Mouse (Mus musculus) stomach, embryonic 15.5 days (tissue): Measurements from ENCODE around the gene Chuk. TPM values are rescaled to one million over a fixed set of nuclear protein-coding genes. Genes with fewer than 3 reads are reported as not detected.

Experiments
- ATAC-seq: fragments of 200-750 bp; cut with Nextera tagmentation; 2 replicates; pipeline ENCODE4 v1.8.0; 2017; ENCODE audit warnings: low read depth, moderate number of reproducible peaks, moderate TSS enrichment; ENCODE audit not compliant: insufficient read depth, low FRiP score
- H3K27ac ChIP-seq: fragments of 300-500 bp; sonication (generic); 2 replicates; pipeline ENCODE4 v1.5.1; 2015; ENCODE audit warnings: mild to moderate bottlenecking, inconsistent platforms
- H3K27me3 ChIP-seq: fragments of 300-500 bp; sonication (generic); replicated peaks from 2 replicates; pipeline ENCODE4 v1.6.1; 2015; ENCODE audit warnings: inconsistent platforms
- H3K36me3 ChIP-seq: fragments of 300-500 bp; sonication (generic); 2 replicates; pipeline ENCODE4 v1.6.1; 2015; ENCODE audit warnings: inconsistent platforms
- H3K4me1 ChIP-seq: fragments of 300-500 bp; sonication (generic); 2 replicates; pipeline ENCODE4 v1.6.1; 2015; ENCODE audit warnings: inconsistent platforms
- H3K4me2 ChIP-seq: fragments of 300-500 bp; sonication (generic); 2 replicates; pipeline ENCODE4 v1.6.1; 2015; ENCODE audit warnings: mild to moderate bottlenecking, inconsistent platforms
- H3K4me3 ChIP-seq: fragments of 300-500 bp; sonication (generic); replicated peaks from 2 replicates; pipeline ENCODE4 v1.5.1; 2015; ENCODE audit warnings: inconsistent platforms
- H3K9ac ChIP-seq: fragments of 300-500 bp; sonication (generic); 2 replicates; pipeline ENCODE4 v1.6.1; 2015; ENCODE audit warnings: inconsistent platforms
- H3K9me3 ChIP-seq: fragments of 300-500 bp; sonication (generic); 2 replicates; pipeline ENCODE4 v1.6.1; 2016; ENCODE audit warnings: inconsistent platforms
- WGBS: fragments of 180-500 bp; shearing (Covaris S2); methylation state at CpG from one replicate; pipeline ENCODE4 v1.1.7; 2015; 5-methylcytosine and 5-hydroxymethylcytosine counted together
- polyA plus RNA-seq: library from polyadenylated mRNA; unstranded; fragments of >200 nt; fragmentation: Nextera tagmentation; extraction: Ambion mirVana; gene quantifications from 2 replicates; pipeline ENCODE4 v1.2.1, GENCODE M21; 2015

Gene Chuk
- polyA plus RNA-seq = 37.1 and 39.9 TPM in 2 replicates

DNA sequence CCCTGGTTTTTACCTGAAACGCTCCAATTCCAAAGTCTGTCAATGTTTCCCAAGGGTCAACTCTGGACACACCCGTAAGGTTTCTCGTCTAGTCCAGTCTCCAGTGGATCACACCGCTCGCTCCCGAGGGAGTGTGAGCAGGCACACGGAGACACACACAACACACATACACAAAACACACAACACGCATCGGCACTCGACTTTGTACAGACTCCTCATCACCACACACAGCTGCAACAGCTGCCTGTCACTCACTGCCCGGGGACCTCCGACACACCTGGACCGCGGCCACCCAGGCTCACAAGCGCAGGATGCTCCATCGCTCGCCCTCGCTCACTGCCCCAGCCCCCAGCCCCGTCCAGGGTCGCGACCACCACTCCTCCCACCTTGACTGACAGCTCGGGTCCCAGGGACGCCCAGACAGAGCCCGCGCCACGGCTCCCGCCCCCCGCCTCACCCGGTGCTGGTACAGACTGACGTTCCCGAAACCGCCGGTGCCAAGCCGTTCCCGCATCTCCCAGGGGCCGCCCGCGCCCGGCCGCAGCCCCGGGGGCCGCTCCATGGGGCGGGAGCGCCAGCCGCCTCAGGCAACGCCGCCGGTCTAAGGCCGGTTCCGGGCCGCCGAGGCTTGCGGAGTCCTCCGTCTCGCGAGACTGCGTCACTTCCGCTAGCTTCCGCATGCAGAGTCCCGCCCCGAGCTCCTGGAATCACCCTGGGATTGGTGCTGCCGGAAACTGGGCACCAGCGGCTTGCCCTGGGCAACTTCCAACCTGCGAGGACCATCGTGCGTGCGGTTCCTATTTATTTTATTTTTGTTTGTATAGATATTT is at the start of gene Chuk:
Gene Chuk, minus strand, starts transcription at position 650 of the 830 bp plus-strand sequence.
- peak within 1 kb of the TSS; percentile 70 for H3K4me2 ChIP-seq
- H3K36me3 ChIP-seq = peaks cover 5% of the 10 kb centered on the region
- H3K9me3 ChIP-seq = no peaks in the 10 kb centered on the region
- H3K27me3 ChIP-seq = no peaks in the 10 kb centered on the region
- under 1% methylated on average over 67 of the region's 67 CpGs for WGBS
- ATAC-seq = peak; percentile 99
- H3K9ac ChIP-seq = peak within 1 kb of the TSS; percentile 93
- H3K4me1 ChIP-seq = peaks cover 9% of the 10 kb centered on the region; the same call in 1 of the 2 replicates
- no peak within 1 kb of the TSS for H3K27ac ChIP-seq
- H3K4me3 ChIP-seq = peak within 1 kb of the TSS; percentile 97

DNA sequence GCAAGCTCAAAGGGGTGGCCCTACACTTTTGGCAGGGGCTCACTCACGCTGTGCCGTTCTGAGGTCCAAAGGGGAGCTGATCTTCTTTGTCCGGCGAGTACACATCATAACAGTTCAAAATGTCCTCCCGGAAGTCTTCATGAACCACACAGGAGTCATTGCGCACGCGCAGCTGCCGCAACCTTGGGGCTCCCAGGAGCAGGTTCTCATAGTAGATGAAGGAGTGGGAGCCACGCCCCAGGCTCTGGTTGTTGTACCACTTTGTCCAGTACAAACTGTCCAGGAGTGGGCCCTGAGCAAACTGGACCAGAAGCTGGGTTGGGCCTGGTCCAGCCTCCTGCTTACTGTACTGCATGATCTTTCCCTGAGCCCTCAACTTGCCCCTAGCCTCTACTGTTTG is 49.7 kb upstream of the Chuk start:
- Histone ChIP-seq H3K27ac (no peak overlapping the region), H3K4me3 (no peak overlapping the region), H3K9me3 (no peaks in the 10 kb centered on the region), H3K4me1 (no peaks in the 10 kb centered on the region), H3K36me3 (no peaks in the 10 kb centered on the region), H3K4me2 (no peak overlapping the region), H3K27me3 (no peaks in the 10 kb centered on the region; the same call in 1 of the 2 replicates), H3K9ac (no peak overlapping the region)
- no peak for ATAC-seq
- WGBS = 89% methylated on average over 10 of the region's 10 CpGs

DNA sequence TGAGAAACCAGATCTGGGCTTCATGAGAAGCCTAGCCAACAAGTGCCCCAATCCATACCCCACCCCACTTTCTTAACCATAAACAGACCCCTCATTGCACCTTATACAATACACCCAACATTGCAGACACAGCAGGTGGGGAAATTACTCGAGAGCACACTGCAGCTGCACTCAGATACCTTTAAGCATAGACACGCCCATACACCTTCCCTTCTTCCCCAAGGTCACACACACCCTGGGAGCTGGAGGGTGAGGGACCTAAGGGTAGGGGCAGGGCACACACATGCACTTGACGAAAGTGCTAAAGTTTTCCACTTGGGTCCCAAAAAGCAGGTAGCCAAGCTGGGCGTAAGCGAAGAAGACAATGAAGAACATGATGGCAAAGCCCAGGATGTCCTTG is 46.5 kb upstream of the Chuk start:
- no peaks in the 10 kb centered on the region; the same call in 1 of the 2 replicates for H3K27me3 ChIP-seq
- no peak overlapping the region for H3K9ac ChIP-seq
- no peaks in the 10 kb centered on the region for H3K4me1 ChIP-seq
- ATAC-seq = no peak
- no peaks in the 10 kb centered on the region for H3K9me3 ChIP-seq
- H3K4me3 ChIP-seq = no peak overlapping the region
- no peak overlapping the region for H3K27ac ChIP-seq
- no peaks in the 10 kb centered on the region for H3K36me3 ChIP-seq
- 77% methylated on average over 5 of the region's 5 CpGs for WGBS
- H3K4me2 ChIP-seq = no peak overlapping the region

DNA sequence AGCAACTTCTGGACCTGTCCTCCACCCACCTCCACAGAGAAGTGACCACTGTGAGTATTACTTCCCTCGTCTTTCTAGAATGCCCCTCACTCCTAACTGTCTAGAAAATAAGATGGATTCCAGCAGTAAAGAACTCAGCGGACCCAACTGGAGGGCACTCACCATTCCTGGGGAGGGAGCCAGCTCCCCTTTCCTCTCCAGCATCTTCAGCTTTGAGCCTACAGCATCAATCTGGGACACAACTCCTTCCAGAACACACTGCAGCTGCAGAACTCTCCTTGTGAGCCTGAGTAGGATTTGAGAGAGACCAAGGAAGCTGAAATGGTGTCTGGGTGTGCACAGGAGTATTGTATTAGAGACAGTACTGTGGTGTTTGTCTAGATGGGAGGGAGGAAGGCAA is 41.7 kb upstream of the Chuk start:
- Histone ChIP-seq H3K36me3 (no peaks in the 10 kb centered on the region), H3K27ac (no peak overlapping the region), H3K9me3 (no peaks in the 10 kb centered on the region), H3K4me2 (no peak overlapping the region), H3K4me3 (no peak overlapping the region), H3K27me3 (no peaks in the 10 kb centered on the region), H3K4me1 (peaks cover 10% of the 10 kb centered on the region; the same call in 1 of the 2 replicates), H3K9ac (no peak overlapping the region)
- ATAC-seq = no peak
- WGBS = 70% methylated on average over 2 of the region's 2 CpGs

DNA sequence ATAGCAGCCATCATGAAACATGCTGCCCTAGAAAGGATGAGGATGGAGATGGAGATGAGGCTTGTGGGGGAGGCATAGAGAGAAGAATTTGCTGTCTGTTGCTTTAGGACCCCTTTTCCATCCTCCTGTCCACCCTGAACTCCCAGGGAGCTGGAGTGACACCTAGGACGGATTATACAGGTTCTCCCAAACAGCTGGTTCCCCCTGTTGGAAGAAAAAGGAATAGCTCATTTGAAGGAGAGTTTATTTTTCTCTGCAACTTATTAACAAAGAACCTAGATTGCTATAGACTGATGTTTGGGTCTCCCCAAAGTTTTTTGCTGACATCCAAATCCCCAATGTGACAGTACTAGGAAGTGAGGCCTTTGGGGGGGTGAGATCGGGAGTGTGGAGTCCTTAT is 41.1 kb upstream of the Chuk start:
- Histone ChIP-seq H3K27ac (no peak overlapping the region), H3K36me3 (peaks cover under 1% of the 10 kb centered on the region; the same call in 1 of the 2 replicates), H3K4me1 (peaks cover 10% of the 10 kb centered on the region; the same call in 1 of the 2 replicates), H3K27me3 (no peaks in the 10 kb centered on the region), H3K9ac (no peak overlapping the region), H3K9me3 (no peaks in the 10 kb centered on the region), H3K4me3 (no peak overlapping the region), H3K4me2 (no peak overlapping the region)
- 32% methylated on average over 2 of the region's 2 CpGs for WGBS
- no peak for ATAC-seq

DNA sequence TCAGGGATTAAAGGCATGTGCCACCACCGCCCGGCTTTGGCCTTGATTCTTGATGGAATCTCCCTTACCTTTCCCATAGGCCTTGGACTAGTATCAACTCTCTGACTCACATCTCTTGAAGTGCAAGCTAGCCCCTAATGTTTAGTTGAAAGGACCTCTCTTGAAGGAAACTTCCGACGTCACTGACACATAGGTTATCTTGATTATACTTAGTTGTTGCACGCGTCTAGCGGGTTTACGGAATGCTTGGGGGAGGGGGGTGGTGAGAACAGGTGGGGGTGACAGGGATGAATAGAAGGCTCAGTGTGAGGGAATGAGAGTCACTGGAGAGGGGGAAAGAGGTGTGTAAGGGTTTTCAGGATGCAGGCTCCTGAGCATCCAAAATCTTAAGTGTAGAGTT is 39.7 kb upstream of the Chuk start:
- no peak overlapping the region for H3K27ac ChIP-seq
- no peak overlapping the region for H3K4me3 ChIP-seq
- H3K4me2 ChIP-seq = no peak overlapping the region; the same call in 1 of the 2 replicates
- H3K27me3 ChIP-seq = no peaks in the 10 kb centered on the region
- H3K9me3 ChIP-seq = no peaks in the 10 kb centered on the region
- H3K9ac ChIP-seq = no peak overlapping the region
- no peak for ATAC-seq
- 89% methylated on average over 8 of the region's 8 CpGs for WGBS
- H3K4me1 ChIP-seq = peaks cover 10% of the 10 kb centered on the region; the same call in 1 of the 2 replicates
- peaks cover 4% of the 10 kb centered on the region; the same call in 1 of the 2 replicates for H3K36me3 ChIP-seq

DNA sequence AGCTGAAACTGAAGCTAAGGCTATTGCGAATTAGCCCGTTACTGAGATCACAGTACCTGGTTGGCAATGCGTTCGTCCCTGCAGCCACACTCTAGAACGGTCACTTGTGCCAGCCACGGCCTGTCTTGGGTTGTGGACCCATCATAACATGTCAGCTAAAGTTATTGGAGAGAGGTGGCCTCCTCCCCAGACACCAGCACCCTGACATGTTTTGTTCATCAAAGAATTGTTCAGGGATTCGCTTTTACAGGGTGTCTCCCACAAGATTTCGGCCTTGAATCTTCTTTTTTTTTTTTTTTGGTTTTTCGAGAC is 39.2 kb upstream of the Chuk start:
- Histone ChIP-seq H3K9ac (no peak overlapping the region), H3K9me3 (no peaks in the 10 kb centered on the region), H3K4me2 (peak overlapping the region; percentile 82), H3K27me3 (no peaks in the 10 kb centered on the region), H3K4me1 (peaks cover 10% of the 10 kb centered on the region; the same call in 1 of the 2 replicates), H3K4me3 (peak overlapping the region; percentile 77), H3K36me3 (peaks cover 4% of the 10 kb centered on the region; the same call in 1 of the 2 replicates), H3K27ac (no peak overlapping the region)
- 58% methylated on average over 9 of the region's 9 CpGs for WGBS
- ATAC-seq = no peak

DNA sequence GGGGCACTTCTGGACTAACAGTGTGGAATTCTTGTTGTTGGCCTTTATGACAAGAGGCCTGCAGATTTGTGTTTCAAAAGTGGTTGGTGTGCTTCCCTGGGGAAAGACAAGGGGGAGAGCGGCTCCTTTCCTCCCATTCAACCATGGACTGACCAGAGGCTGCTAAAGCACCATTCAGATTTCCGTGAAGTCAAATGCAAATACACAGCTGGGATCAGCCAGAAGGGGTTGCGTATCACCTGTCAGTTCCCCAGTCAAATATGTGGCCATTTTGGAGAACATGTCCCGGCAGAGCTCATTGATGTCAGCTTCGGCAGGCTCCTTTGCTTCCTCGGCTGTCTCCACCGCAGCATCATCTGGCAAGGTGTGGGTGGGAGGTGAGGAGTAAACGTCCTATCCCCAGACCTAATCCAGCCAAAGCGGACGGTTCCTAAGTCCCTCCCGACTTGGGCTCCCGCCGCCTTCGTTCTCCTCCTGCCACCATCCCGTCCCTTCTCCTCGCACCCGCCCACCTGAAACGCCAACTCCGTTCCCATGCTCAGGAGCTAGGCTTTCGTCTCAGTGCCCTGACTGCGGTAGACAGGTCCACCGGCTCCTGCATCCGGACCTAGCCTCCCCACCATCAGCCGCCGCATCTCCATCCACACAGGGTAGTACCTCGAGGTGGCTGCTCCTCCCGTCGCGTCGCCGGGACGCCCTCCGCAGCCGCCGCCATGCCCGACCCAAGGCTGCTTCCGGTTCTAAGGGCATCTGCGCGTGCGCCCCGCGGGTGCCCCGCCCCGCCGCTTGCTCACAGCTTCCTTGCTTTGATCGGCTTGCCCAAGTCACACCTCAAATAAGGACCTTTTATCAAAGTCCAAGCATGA is 38.7 kb upstream of the Chuk start, which contains the start of gene Bloc1s2:
Gene Bloc1s2, minus strand, starts transcription at position 745 of the 866 bp plus-strand sequence.
- peak; percentile 88 for ATAC-seq
- Histone ChIP-seq H3K4me3 (peak within 1 kb of the TSS; percentile 77), H3K36me3 (peaks cover 9% of the 10 kb centered on the region; the same call in 1 of the 2 replicates), H3K9me3 (no peaks in the 10 kb centered on the region), H3K4me1 (peaks cover 10% of the 10 kb centered on the region; the same call in 1 of the 2 replicates), H3K9ac (peak within 1 kb of the TSS; percentile 52), H3K27me3 (no peaks in the 10 kb centered on the region), H3K27ac (0 out of 2 replicates have a peak within 1 kb of the TSS, but pooled peaks have one; percentile 21), H3K4me2 (peak within 1 kb of the TSS; percentile 82)
- WGBS = 2% methylated on average over 46 of the region's 46 CpGs

DNA sequence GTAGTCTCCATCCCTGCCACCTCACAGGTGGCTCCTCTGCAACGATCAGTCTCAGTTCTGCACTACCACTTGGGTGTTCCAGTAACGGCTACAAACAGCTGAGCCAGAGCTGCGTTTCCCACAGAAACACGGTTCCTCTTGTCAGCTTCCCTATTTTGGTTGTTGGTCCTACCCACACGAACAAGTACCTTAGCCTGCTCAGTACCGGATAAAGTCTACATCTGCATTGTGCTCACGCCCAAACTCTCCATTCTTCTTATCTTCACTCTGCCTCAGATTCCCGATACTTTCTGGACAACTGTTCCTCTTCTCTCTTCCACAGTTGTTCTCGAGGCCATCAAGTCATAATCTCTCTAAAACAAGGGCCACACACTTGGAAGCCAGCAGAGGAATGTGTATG is 37.1 kb upstream of the Chuk start:
- Histone ChIP-seq H3K4me2 (no peak overlapping the region), H3K4me1 (peaks cover 10% of the 10 kb centered on the region; the same call in 1 of the 2 replicates), H3K36me3 (peaks cover 16% of the 10 kb centered on the region; the same call in 1 of the 2 replicates), H3K9ac (no peak overlapping the region), H3K27me3 (no peaks in the 10 kb centered on the region), H3K27ac (no peak overlapping the region), H3K4me3 (no peak overlapping the region), H3K9me3 (no peaks in the 10 kb centered on the region)
- 82% methylated on average over 9 of the region's 9 CpGs for WGBS
- no peak for ATAC-seq

DNA sequence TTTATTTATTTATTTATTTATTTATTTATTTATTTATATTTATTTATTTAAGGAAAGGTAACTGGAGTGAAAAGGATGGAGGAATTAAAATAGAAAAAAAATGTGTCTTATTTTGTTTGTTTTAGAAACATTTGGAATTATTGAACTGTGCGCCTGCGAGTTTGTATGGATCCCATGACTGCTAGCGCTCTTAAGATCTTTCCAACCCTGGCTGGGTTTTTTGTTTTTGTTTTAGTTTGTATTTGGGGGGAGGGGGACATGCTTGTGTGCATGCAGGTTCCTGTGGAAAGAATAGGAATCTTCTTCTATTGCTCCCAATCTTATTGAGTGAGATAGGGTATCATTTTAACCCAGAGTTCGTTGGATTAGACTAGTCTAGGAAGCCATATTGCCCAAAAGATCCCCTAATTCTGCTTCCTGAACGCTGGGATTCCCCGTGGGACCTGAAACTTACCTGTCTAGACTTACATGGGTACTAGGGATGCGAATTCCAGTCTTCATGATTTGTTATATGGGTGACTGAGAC is 28.7 kb upstream of the Chuk start:
- WGBS = 33% methylated on average over 7 of the region's 7 CpGs
- peaks cover 8% of the 10 kb centered on the region; the same call in 1 of the 2 replicates for H3K4me1 ChIP-seq
- H3K4me3 ChIP-seq = peak overlapping the region; percentile 73
- H3K9me3 ChIP-seq = no peaks in the 10 kb centered on the region
- peaks cover 20% of the 10 kb centered on the region for H3K36me3 ChIP-seq
- H3K27me3 ChIP-seq = no peaks in the 10 kb centered on the region
- no peak overlapping the region for H3K9ac ChIP-seq
- no peak for ATAC-seq
- no peak overlapping the region for H3K27ac ChIP-seq
- peak overlapping the region; percentile 56 for H3K4me2 ChIP-seq

DNA sequence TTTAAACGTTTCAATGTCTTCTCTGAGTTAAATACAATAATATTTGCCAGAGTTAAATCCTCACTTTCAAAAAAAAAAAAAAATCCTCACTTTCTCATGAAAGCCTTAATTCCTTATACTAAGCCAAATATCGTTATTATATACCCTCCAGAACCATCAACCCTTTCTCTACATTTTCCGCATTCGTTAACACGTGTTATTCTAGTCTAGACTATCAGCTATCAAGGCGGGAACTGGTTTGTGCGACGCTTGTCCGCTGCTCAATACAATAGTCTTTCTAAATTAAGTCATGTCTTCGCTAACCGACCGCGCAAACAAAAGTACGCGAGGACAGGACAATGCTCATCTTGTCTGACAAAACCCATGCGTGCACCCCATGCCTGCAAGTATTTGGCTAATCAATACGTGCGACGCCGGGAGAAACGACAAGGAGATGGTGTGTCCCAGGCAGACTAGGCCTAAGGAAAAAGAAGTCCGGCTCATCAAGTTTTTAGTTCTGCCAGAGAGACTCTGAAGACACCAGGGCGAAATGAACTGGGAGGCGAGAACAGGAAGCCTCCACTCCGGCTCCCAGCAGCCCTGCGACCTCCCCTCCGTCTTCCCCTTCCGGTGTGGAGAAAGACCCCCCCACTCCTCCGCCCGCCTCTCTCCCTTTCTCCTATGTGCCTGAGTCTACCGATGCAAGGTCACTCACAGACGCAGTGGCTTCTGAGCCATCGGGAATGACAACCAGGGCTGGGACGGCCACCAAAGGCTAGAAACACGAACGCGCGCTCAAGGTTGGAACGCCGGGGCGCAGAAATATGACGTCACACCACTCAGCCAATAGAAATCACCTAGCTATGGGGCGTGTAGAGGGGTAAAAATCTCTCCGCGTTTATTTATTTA is 28.0 kb upstream of the Chuk start, which contains the start of gene Cwf19l1:
Gene Cwf19l1, minus strand, starts transcription at position 805 of the 888 bp plus-strand sequence.
- ATAC-seq = peak; percentile 87
- under 1% methylated on average over 45 of the region's 45 CpGs for WGBS
- Histone ChIP-seq H3K4me2 (peak within 1 kb of the TSS; percentile 76), H3K27me3 (no peaks in the 10 kb centered on the region), H3K4me1 (peaks cover 8% of the 10 kb centered on the region; the same call in 1 of the 2 replicates), H3K27ac (peak within 1 kb of the TSS; percentile 95), H3K4me3 (peak within 1 kb of the TSS; percentile 73), H3K9me3 (no peaks in the 10 kb centered on the region), H3K36me3 (peaks cover 17% of the 10 kb centered on the region), H3K9ac (peak within 1 kb of the TSS; percentile 52)
